Mouse (Mus musculus) CH12.LX (cell line): ENCODE data around the gene Pced1b.

Experiments
- CTCF ChIP-seq, 2 experiments: IDR thresholded peaks in 1 of 2; conservative IDR thresholded peaks in 1 of 2; 2 replicates each; pipeline ENCODE4 v1.5.1; 2011 to 2012; ENCODE audit warnings: low read depth in 2 of 2, low read length in 2 of 2, improper control_type of control experiment in 1 of 2, inconsistent platforms in 1 of 2, mild to moderate bottlenecking in 1 of 2, moderate library complexity in 1 of 2
- HCFC1 ChIP-seq: IDR thresholded peaks from 2 replicates; pipeline ENCODE4 v1.6.1; 2012; ENCODE audit warnings: low read depth, mild to moderate bottlenecking, inconsistent platforms, low read length, improper control_type of control experiment
- JUND ChIP-seq: conservative IDR thresholded peaks from 2 replicates; pipeline ENCODE4 v1.6.1; 2011; ENCODE audit warnings: low read depth, low read length, improper control_type of control experiment

DNA sequence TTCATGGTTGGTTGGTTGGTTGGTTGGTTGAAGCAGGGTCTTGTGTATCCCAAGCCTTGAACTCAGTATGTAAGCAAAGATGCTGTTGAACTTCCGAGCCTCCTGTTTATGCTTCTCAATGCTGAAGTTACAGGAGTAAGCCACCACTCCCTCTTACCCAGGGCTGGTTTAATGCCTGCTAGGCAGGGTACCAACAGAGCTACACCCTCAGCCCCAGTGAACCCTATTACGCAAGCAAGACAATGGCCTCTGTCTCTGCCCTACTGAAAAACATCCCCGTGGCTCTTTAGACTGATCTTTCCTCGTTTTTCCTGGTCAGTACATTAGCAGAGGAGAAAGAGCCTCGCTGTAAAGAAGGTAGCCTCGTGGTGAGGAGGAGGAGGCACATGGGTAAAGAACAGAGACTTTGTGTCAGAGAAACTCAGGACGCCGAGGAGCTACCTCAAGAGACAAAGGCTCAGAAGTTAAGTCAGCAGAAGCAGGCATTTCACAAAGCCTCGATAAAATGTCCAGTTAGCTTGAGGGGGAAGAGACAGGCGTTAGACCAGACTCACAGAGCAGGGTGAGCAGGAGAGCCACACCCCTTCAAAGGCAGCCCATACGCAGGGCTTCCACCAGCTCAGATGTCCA is 13.2 kb downstream of the Pced1b start:
- TF ChIP-seq CTCF (conservative IDR thresholded peaks at IDR 0.05 in 1 of 2, IDR thresholded peaks at IDR 0.05 in 1 of 2; ENCODE audit: low read depth in 2 of 2, low read length in 2 of 2) = no peak
- TF ChIP-seq HCFC1 = no peak
- TF ChIP-seq JUND = no peak
